Mouse (Mus musculus) lung, embryonic 14.5 days (tissue): Measurements from ENCODE around the gene Sct. TPM values are rescaled to one million over a fixed set of nuclear protein-coding genes. Genes with fewer than 3 reads are reported as not detected.
A peak's percentile ranks its signal among the peaks of the same experiment; 100 is the strongest.

Experiments used
- ATAC-seq: fragments of 200-750 bp; cut with Nextera tagmentation; 2 replicates; pipeline ENCODE4 v1.8.0; 2017; ENCODE audit warnings: mild to moderate bottlenecking, moderate TSS enrichment, moderate library complexity; ENCODE audit not compliant: insufficient read depth
- DNase-seq: peaks from one replicate; pipeline ENCODE4 v3.0.0-alpha.2; 2015
- H3K27ac ChIP-seq: fragments of 300-500 bp; sonication (generic); 2 replicates; pipeline ENCODE4 v1.5.1; 2014; ENCODE audit warnings: low read depth, mild to moderate bottlenecking, moderate library complexity
- H3K27me3 ChIP-seq: fragments of 300-500 bp; sonication (generic); 2 replicates; pipeline ENCODE4 v1.6.1; 2014; ENCODE audit warnings: low read length, control low read depth; ENCODE audit not compliant: insufficient read depth
- H3K36me3 ChIP-seq: fragments of 300-500 bp; sonication (generic); 2 replicates; pipeline ENCODE4 v1.6.1; 2014; ENCODE audit warnings: control low read depth; ENCODE audit not compliant: insufficient read depth
- H3K4me1 ChIP-seq: fragments of 300-500 bp; sonication (generic); 2 replicates; pipeline ENCODE4 v1.6.1; 2014; ENCODE audit warnings: antibody characterized with exemption, control low read depth; ENCODE audit not compliant: insufficient read depth
- H3K4me2 ChIP-seq: fragments of 300-500 bp; sonication (generic); 2 replicates; pipeline ENCODE4 v1.6.1; 2014; ENCODE audit warnings: mild to moderate bottlenecking
- H3K4me3 ChIP-seq: fragments of 300-500 bp; sonication (generic); 2 replicates; pipeline ENCODE4 v1.5.1; 2014; ENCODE audit warnings: low read depth, low read length
- H3K9ac ChIP-seq: fragments of 300-500 bp; sonication (generic); 2 replicates; pipeline ENCODE4 v1.6.1; 2014
- H3K9me3 ChIP-seq: fragments of 300-500 bp; sonication (generic); 2 replicates; pipeline ENCODE4 v1.6.1; 2016; ENCODE audit warnings: low read depth, low read length, control low read depth
- CTCF ChIP-seq: IDR thresholded peaks from 2 replicates; pipeline ENCODE4 v1.5.1; 2016; ENCODE audit warnings: antibody characterized with exemption, low read depth
- WGBS: fragments of 180-500 bp; shearing (Covaris S2); extraction: QIAGEN DNeasy Blood & Tissue Kit; methylation state at CpG from one replicate; pipeline ENCODE4 v1.1.7; 2014; 5-methylcytosine and 5-hydroxymethylcytosine counted together
- polyA plus RNA-seq: library from polyadenylated mRNA; unstranded; fragments of >200 nt; fragmentation: Nextera tagmentation; extraction: Ambion mirVana; gene quantifications from 2 replicates; pipeline ENCODE4 v1.2.1, GENCODE M21; 2014

Sct gene
- polyA plus RNA-seq, 1 experiment from 2014 or later = 5.1 TPM

- Histone ChIP-seq H3K9ac (no peak overlapping the region), H3K4me3 (no peak overlapping the region), H3K9me3 (no peaks in the 10 kb centered on the region), H3K4me2 (peak overlapping the region; percentile 31; the same call in 1 of the 2 replicates), H3K27ac (no peak overlapping the region), H3K4me1 (no peaks in the 10 kb centered on the region), H3K36me3 (peaks cover 3% of the 10 kb centered on the region; the same call in 1 of the 2 replicates), H3K27me3 (no peaks in the 10 kb centered on the region)
- TF ChIP-seq CTCF = no peak
- ATAC-seq (no peak), DNase-seq (no peak)
- WGBS = 66% methylated on average over 14 of the region's 14 CpGs
Measured at GRCm38 (mm10) chr7:141269273-141269545, 9.7 kb downstream of the Sct start.

- ATAC-seq (no peak), DNase-seq (no peak)
- H3K27ac ChIP-seq = no peak overlapping the region
- H3K4me3 ChIP-seq = no peak overlapping the region
- no peak overlapping the region for H3K9ac ChIP-seq
- 59% methylated on average over 24 of the region's 24 CpGs for WGBS
- no peaks in the 10 kb centered on the region for H3K9me3 ChIP-seq
- H3K4me2 ChIP-seq = peak overlapping the region; percentile 31; the same call in 1 of the 2 replicates
- H3K36me3 ChIP-seq = peaks cover 8% of the 10 kb centered on the region; the same call in 1 of the 2 replicates
- no peaks in the 10 kb centered on the region for H3K27me3 ChIP-seq
- TF ChIP-seq CTCF = no peak
- H3K4me1 ChIP-seq = no peaks in the 10 kb centered on the region
Measured at GRCm38 (mm10) chr7:141268466-141269272, 10.3 kb downstream of the Sct start.

- DNase-seq = peak; percentile 60
- peak within 1 kb of the TSS; percentile 47 for H3K4me3 ChIP-seq
- H3K4me2 ChIP-seq = peak within 1 kb of the TSS; percentile 75
- H3K27ac ChIP-seq = no peak within 1 kb of the TSS
- peak; percentile 63 for ATAC-seq
- no peaks in the 10 kb centered on the region for H3K4me1 ChIP-seq
- WGBS = 9% methylated on average over 25 of the region's 25 CpGs
- TF ChIP-seq CTCF = no peak
- H3K9me3 ChIP-seq = no peaks in the 10 kb centered on the region
- H3K9ac ChIP-seq = peak within 1 kb of the TSS; percentile 59
- peaks cover 35% of the 10 kb centered on the region for H3K36me3 ChIP-seq
- no peaks in the 10 kb centered on the region for H3K27me3 ChIP-seq
Measured at GRCm38 (mm10) chr7:141265739-141266561, 13.0 kb downstream of the Sct start, which contains the start of gene Irf7. Irf7 (minus strand) TSS chr7:141266481.

- WGBS = 33% methylated on average over 11 of the region's 11 CpGs
- ATAC-seq (peak; percentile 6; the same call in 1 of the 2 replicates), DNase-seq (no peak)
- Histone ChIP-seq H3K9me3 (no peaks in the 10 kb centered on the region), H3K4me3 (peak overlapping the region; percentile 47; the same call in 1 of the 2 replicates), H3K27me3 (no peaks in the 10 kb centered on the region), H3K4me1 (no peaks in the 10 kb centered on the region), H3K36me3 (peaks cover 41% of the 10 kb centered on the region), H3K27ac (no peak overlapping the region), H3K4me2 (peak overlapping the region; percentile 75), H3K9ac (no peak overlapping the region; the same call in 1 of the 2 replicates)
- no peak for TF ChIP-seq CTCF
Measured at GRCm38 (mm10) chr7:141265411-141265738, 13.6 kb downstream of the Sct start.

- Histone ChIP-seq H3K27ac (no peak overlapping the region), H3K4me3 (no peak overlapping the region), H3K4me1 (no peaks in the 10 kb centered on the region), H3K36me3 (peaks cover 46% of the 10 kb centered on the region), H3K27me3 (no peaks in the 10 kb centered on the region), H3K9me3 (no peaks in the 10 kb centered on the region), H3K4me2 (peak overlapping the region; percentile 75), H3K9ac (no peak overlapping the region)
- ATAC-seq (peak; percentile 55; the same call in 1 of the 2 replicates), DNase-seq (peak; percentile 67)
- WGBS = 29% methylated on average over 12 of the region's 12 CpGs
- peak; percentile 69 for TF ChIP-seq CTCF
Measured at GRCm38 (mm10) chr7:141264761-141265410, 14.0 kb downstream of the Sct start.

- H3K4me2 ChIP-seq = no peak overlapping the region
- peaks cover 53% of the 10 kb centered on the region for H3K36me3 ChIP-seq
- no peak overlapping the region for H3K27ac ChIP-seq
- DNase-seq (no peak), ATAC-seq (no peak)
- no peaks in the 10 kb centered on the region for H3K27me3 ChIP-seq
- 74% methylated on average over 11 of the region's 11 CpGs for WGBS
- H3K9me3 ChIP-seq = no peaks in the 10 kb centered on the region
- H3K4me1 ChIP-seq = no peaks in the 10 kb centered on the region
- H3K4me3 ChIP-seq = no peak overlapping the region
- no peak overlapping the region for H3K9ac ChIP-seq
- no peak for TF ChIP-seq CTCF
Measured at GRCm38 (mm10) chr7:141264041-141264700, 14.8 kb downstream of the Sct start.
